Mouse (Mus musculus): ENCODE results near the gene Nmrk2.

GRCm38 (mm10) chr10:81175936-81176465, 25.9 kb downstream of the Nmrk2 start:
- no peak for TF ChIP-seq CTCF (IDR thresholded peaks at IDR 0.05; ENCODE audit: low read depth)
- TF ChIP-seq EP300 (IDR thresholded peaks at IDR 0.05; ENCODE audit: low read depth), result no peak
